Mouse (Mus musculus) CH12.LX (cell line): Measurements from ENCODE around the gene Fads2.

ENCODE experiments used
- CHD2 ChIP-seq: IDR thresholded peaks from 2 replicates; pipeline ENCODE4 v1.6.1; 2011; ENCODE audit warnings: low read length, improper control_type of control experiment
- CTCF ChIP-seq, 2 experiments: IDR thresholded peaks in 1 of 2; conservative IDR thresholded peaks in 1 of 2; 2 replicates each; pipeline ENCODE4 v1.5.1; 2011 to 2012; ENCODE audit warnings: low read depth in 2 of 2, low read length in 2 of 2, improper control_type of control experiment in 1 of 2, inconsistent platforms in 1 of 2, mild to moderate bottlenecking in 1 of 2, moderate library complexity in 1 of 2
- ELF1 ChIP-seq: IDR thresholded peaks from 2 replicates; pipeline ENCODE4 v1.6.1; 2014; ENCODE audit warnings: low read depth, mild to moderate bottlenecking, inconsistent platforms, low read length, improper control_type of control experiment
- EP300 ChIP-seq: IDR thresholded peaks from 2 replicates; pipeline ENCODE4 v1.6.1; 2011; ENCODE audit warnings: low read length, improper control_type of control experiment
- JUND ChIP-seq: conservative IDR thresholded peaks from 2 replicates; pipeline ENCODE4 v1.6.1; 2011; ENCODE audit warnings: low read depth, low read length, improper control_type of control experiment
- MAZ ChIP-seq: IDR thresholded peaks from 2 replicates; pipeline ENCODE4 v1.6.1; 2012; ENCODE audit warnings: low read depth, mild to moderate bottlenecking, inconsistent platforms, low read length, improper control_type of control experiment, moderate library complexity
- NRF1 ChIP-seq: IDR thresholded peaks from 2 replicates; pipeline ENCODE4 v1.6.1; 2014; ENCODE audit warnings: low read depth, mild to moderate bottlenecking, inconsistent platforms, low read length, improper control_type of control experiment, moderate library complexity
- POLR2A ChIP-seq: IDR thresholded peaks from 2 replicates; pipeline ENCODE4 v1.6.1; 2011; ENCODE audit warnings: low read depth, mild to moderate bottlenecking, improper control_type of control experiment, low read length
- UBTF ChIP-seq: IDR thresholded peaks from 2 replicates; pipeline ENCODE4 v1.6.1; 2012; ENCODE audit warnings: low read depth, mild to moderate bottlenecking, inconsistent platforms, low read length, improper control_type of control experiment, moderate library complexity
- ZC3H11A ChIP-seq: IDR thresholded peaks from 2 replicates; pipeline ENCODE4 v1.6.1; 2012; ENCODE audit warnings: low read depth, mild to moderate bottlenecking, inconsistent platforms, low read length, improper control_type of control experiment
- ZNF384 ChIP-seq: IDR thresholded peaks from 2 replicates; pipeline ENCODE4 v1.6.1; 2012; ENCODE audit warnings: low read depth, low read length, improper control_type of control experiment, inconsistent platforms

GRCm38 (mm10) chr19:10086976-10087375 lies 14.6 kb downstream of the Fads2 start:
- TF ChIP-seq ZNF384 (no peak), CHD2 (no peak), CTCF (conservative IDR thresholded peaks at IDR 0.05 in 1 of 2, IDR thresholded peaks at IDR 0.05 in 1 of 2; ENCODE audit: low read depth in 2 of 2, low read length in 2 of 2) (no peak), ZC3H11A (no peak), NRF1 (no peak), JUND (no peak), ELF1 (no peak), EP300 (no peak), POLR2A (no peak), MAZ (no peak), UBTF (no peak)
